Mouse (Mus musculus): ENCODE results near the gene Clhc1. TPM values are rescaled to one million over a fixed set of nuclear protein-coding genes. Genes with fewer than 3 reads are reported as not detected.

Clhc1 gene
- polyA plus RNA-seq, 1 experiment, result 0.22 TPM

DNA sequence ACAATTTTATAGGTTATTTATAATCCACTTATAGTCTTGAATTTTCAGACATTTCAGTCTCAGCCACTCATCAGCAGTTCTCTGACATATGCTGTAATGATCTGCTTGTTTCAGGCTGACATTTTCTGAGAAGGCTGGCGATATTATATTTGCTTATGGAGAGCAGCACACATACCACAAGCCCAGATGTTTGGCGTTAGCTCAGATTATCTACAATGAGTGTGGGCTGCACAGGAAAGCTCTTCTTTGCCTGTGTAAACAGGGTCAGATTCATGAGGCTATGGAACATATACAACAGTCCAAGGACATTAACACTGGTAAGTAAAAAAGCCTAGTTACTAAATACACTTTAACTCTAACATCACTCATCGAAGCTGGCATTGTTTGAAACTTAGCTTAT, 23.8 kb downstream of the Clhc1 start:
- Histone ChIP-seq H3K27me3 (replicated peaks; ENCODE audit: control insufficient read depth, insufficient read depth, low read length) (no peaks in the 10 kb centered on the region), H3K27ac (ENCODE audit: insufficient read depth, low read depth, low read length) (no peak overlapping the region), H3K4me3 (ENCODE audit: insufficient read depth, low read depth, low read length) (no peak overlapping the region), H3K36me3 (ENCODE audit: control insufficient read depth, insufficient read depth, low read length) (no peaks in the 10 kb centered on the region), H3K4me1 (ENCODE audit: control insufficient read depth, insufficient read depth, low read length) (no peaks in the 10 kb centered on the region)
- DNase-seq, result no peak
- TF ChIP-seq POLR2A (IDR thresholded peaks at IDR 0.05; ENCODE audit: low read depth, low read length), result no peak
- TF ChIP-seq CTCF (conservative IDR thresholded peaks at IDR 0.05; ENCODE audit: insufficient read depth, insufficient read length, low read depth, low read length), result no peak
- 68% methylated on average over 3 of the region's 3 CpGs for WGBS

DNA sequence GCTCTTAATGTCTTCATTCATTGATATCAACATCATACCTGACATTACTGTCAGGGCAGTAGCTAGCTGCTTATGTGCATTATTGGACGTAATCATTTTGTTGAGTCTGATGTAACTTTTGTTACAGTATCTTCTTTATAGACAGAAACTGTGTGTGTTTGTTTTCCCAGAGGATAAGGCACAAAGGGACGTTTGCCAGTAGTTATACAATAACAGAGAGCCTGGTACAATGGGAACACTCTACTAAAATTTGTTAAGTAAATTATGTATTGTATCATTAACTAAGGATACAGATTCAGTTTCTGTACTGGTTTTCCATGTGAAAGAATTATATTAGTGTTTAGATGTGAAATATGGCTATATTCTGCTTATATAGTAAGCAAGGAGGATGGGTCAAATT, 24.9 kb downstream of the Clhc1 start:
- TF ChIP-seq CTCF (conservative IDR thresholded peaks at IDR 0.05; ENCODE audit: insufficient read depth, insufficient read length, low read depth, low read length) (no peak), POLR2A (IDR thresholded peaks at IDR 0.05; ENCODE audit: low read depth, low read length) (no peak)
- peak; percentile 52 for DNase-seq
- 58% methylated on average over 2 of the region's 2 CpGs for WGBS
- no peak overlapping the region for H3K4me3 ChIP-seq (ENCODE audit: insufficient read depth, low read depth, low read length)
- no peaks in the 10 kb centered on the region for H3K4me1 ChIP-seq (ENCODE audit: control insufficient read depth, insufficient read depth, low read length)
- H3K27ac ChIP-seq (ENCODE audit: insufficient read depth, low read depth, low read length), result no peak overlapping the region
- H3K27me3 ChIP-seq (replicated peaks; ENCODE audit: control insufficient read depth, insufficient read depth, low read length), result no peaks in the 10 kb centered on the region
- no peaks in the 10 kb centered on the region for H3K36me3 ChIP-seq (ENCODE audit: control insufficient read depth, insufficient read depth, low read length)

DNA sequence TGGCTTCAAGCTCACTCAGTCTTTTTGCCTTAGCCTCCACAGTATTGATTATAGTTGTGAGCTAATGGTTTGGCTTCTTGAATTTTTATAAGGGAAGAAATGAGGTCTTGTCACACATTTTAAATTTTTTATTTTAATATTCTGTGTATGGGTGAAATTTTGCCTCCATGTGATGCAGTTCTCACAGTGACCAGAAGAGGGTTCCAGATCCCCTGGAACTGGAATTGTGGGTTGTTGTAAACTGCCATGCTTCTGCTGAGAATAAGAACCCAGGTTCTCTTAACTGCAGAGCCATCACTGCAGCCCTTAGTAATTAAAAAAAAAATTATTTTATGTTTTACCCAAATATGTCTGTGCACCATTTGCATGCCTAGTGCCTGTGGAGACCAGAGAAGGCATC, 31.9 kb downstream of the Clhc1 start:
- TF ChIP-seq CTCF (conservative IDR thresholded peaks at IDR 0.05; ENCODE audit: insufficient read depth, insufficient read length, low read depth, low read length), result peak; percentile 41; the same call in 1 of the 2 replicates
- no peak for TF ChIP-seq POLR2A (IDR thresholded peaks at IDR 0.05; ENCODE audit: low read depth, low read length)
- no peak overlapping the region for H3K4me3 ChIP-seq (ENCODE audit: insufficient read depth, low read depth, low read length)
- peak; percentile 7 for DNase-seq

DNA sequence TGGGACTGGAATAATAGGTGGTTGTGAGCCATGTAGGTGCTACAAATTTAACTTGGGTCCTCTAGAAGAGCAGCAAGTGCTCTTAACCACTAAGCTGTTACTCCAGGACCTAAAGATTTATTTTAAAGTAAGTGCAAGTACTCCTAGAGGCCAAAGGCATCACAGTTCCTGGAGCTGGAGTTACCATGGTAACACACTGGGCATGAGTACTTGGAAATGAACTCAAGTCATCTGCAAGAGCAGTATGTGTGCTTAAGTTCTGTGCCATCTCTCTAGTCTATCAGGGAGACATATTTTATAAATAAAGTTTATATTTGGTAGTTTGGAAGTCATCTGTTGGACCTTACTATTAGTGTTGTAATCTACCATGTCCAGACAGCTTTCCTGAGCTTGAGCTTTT, 47.5 kb downstream of the Clhc1 start:
- DNase-seq, result no peak
- no peaks in the 10 kb centered on the region for H3K27me3 ChIP-seq (replicated peaks; ENCODE audit: control insufficient read depth, insufficient read depth, low read length)
- no peak for TF ChIP-seq POLR2A (IDR thresholded peaks at IDR 0.05; ENCODE audit: low read depth, low read length)
- TF ChIP-seq CTCF (conservative IDR thresholded peaks at IDR 0.05; ENCODE audit: insufficient read depth, insufficient read length, low read depth, low read length), result no peak
- H3K4me3 ChIP-seq (ENCODE audit: insufficient read depth, low read depth, low read length), result no peak overlapping the region
- no peak overlapping the region for H3K27ac ChIP-seq (ENCODE audit: insufficient read depth, low read depth, low read length)
- H3K36me3 ChIP-seq (ENCODE audit: control insufficient read depth, insufficient read depth, low read length), result no peaks in the 10 kb centered on the region
- no peaks in the 10 kb centered on the region for H3K4me1 ChIP-seq (ENCODE audit: control insufficient read depth, insufficient read depth, low read length)

More for the DNA sequence above, 31.9 kb downstream of the Clhc1 start:
- no peaks in the 10 kb centered on the region for H3K27me3 ChIP-seq (replicated peaks; ENCODE audit: control insufficient read depth, insufficient read depth, low read length)
- no peaks in the 10 kb centered on the region for H3K36me3 ChIP-seq (ENCODE audit: control insufficient read depth, insufficient read depth, low read length)
- no peaks in the 10 kb centered on the region for H3K4me1 ChIP-seq (ENCODE audit: control insufficient read depth, insufficient read depth, low read length)
- H3K27ac ChIP-seq (ENCODE audit: insufficient read depth, low read depth, low read length), result no peak overlapping the region

DNA sequence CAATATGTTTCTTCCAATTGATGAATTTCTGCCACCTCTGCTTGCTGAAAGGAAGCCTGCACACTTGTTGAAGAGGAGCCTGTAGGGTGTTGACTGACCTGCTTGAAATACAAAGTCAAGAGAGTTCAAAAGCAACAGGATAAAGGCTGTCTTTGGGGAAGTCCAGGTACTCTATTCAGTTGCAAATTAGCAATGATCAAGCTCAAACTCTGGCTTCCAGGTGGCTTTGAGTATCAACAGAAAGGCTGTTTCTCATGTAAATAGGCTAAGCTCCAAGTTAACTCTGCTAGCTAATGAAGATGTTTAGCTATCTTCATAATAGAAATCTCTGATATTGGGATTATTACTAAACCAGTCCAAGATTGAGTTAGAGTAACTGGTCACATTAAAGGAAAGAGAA, 49.4 kb downstream of the Clhc1 start:
- no peaks in the 10 kb centered on the region for H3K27me3 ChIP-seq (replicated peaks; ENCODE audit: control insufficient read depth, insufficient read depth, low read length)
- TF ChIP-seq POLR2A (IDR thresholded peaks at IDR 0.05; ENCODE audit: low read depth, low read length) (no peak), CTCF (conservative IDR thresholded peaks at IDR 0.05; ENCODE audit: insufficient read depth, insufficient read length, low read depth, low read length) (no peak)
- H3K4me3 ChIP-seq (ENCODE audit: insufficient read depth, low read depth, low read length), result no peak overlapping the region
- H3K27ac ChIP-seq (ENCODE audit: insufficient read depth, low read depth, low read length), result no peak overlapping the region
- no peaks in the 10 kb centered on the region for H3K4me1 ChIP-seq (ENCODE audit: control insufficient read depth, insufficient read depth, low read length)
- H3K36me3 ChIP-seq (ENCODE audit: control insufficient read depth, insufficient read depth, low read length), result no peaks in the 10 kb centered on the region
- no peak for DNase-seq

DNA sequence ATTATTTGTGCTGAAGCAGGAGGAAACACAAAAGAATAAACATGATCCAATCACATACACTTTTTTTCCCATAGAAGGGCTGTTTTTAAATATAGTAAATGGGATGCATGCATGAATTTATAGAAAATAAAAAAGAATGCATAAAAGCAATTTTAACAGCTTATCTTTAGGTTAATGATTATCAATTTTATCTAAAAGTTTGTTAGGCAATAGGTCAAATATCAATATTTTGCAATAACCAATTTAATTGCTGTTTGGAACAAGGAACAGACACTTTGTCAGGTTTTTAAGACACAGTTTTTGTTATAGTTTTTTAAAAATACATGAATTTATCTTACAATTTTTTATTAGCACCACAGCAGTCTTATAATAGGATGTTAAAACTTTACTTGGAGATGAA, 51.2 kb downstream of the Clhc1 start:
- H3K4me1 ChIP-seq (ENCODE audit: control insufficient read depth, insufficient read depth, low read length), result no peaks in the 10 kb centered on the region
- no peak for TF ChIP-seq CTCF (conservative IDR thresholded peaks at IDR 0.05; ENCODE audit: insufficient read depth, insufficient read length, low read depth, low read length)
- TF ChIP-seq POLR2A (IDR thresholded peaks at IDR 0.05; ENCODE audit: low read depth, low read length), result no peak
- no peak overlapping the region for H3K4me3 ChIP-seq (ENCODE audit: insufficient read depth, low read depth, low read length)
- H3K36me3 ChIP-seq (ENCODE audit: control insufficient read depth, insufficient read depth, low read length), result no peaks in the 10 kb centered on the region
- H3K27ac ChIP-seq (ENCODE audit: insufficient read depth, low read depth, low read length), result no peak overlapping the region
- DNase-seq, result no peak
- no peaks in the 10 kb centered on the region for H3K27me3 ChIP-seq (replicated peaks; ENCODE audit: control insufficient read depth, insufficient read depth, low read length)

DNA sequence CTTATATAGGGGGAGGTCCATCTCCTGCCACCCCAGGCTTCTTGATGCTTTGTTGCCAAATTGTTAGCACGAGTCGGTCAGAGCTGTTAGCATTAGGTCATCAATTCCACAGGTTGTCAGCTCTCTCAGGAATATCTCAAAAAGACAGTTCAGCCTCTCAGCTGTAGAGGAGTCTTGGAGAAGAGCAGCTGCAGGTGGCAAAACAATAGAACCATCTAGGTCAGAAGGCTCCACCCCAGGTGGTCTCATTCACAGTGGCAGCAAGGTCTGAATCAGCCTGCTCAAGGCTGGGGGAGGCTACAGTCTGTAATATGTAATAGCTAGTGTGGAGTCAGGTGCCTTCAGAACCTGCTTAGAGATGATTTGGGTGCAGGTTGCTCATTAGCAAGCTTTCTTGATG, 55.8 kb downstream of the Clhc1 start:
- Histone ChIP-seq H3K27ac (ENCODE audit: insufficient read depth, low read depth, low read length) (no peak overlapping the region), H3K27me3 (replicated peaks; ENCODE audit: control insufficient read depth, insufficient read depth, low read length) (no peaks in the 10 kb centered on the region), H3K4me3 (ENCODE audit: insufficient read depth, low read depth, low read length) (no peak overlapping the region), H3K4me1 (ENCODE audit: control insufficient read depth, insufficient read depth, low read length) (no peaks in the 10 kb centered on the region), H3K36me3 (ENCODE audit: control insufficient read depth, insufficient read depth, low read length) (no peaks in the 10 kb centered on the region)
- 32% methylated on average over 2 of the region's 2 CpGs for WGBS
- DNase-seq, result no peak
- TF ChIP-seq CTCF (conservative IDR thresholded peaks at IDR 0.05; ENCODE audit: insufficient read depth, insufficient read length, low read depth, low read length), result no peak
- no peak for TF ChIP-seq POLR2A (IDR thresholded peaks at IDR 0.05; ENCODE audit: low read depth, low read length)

DNA sequence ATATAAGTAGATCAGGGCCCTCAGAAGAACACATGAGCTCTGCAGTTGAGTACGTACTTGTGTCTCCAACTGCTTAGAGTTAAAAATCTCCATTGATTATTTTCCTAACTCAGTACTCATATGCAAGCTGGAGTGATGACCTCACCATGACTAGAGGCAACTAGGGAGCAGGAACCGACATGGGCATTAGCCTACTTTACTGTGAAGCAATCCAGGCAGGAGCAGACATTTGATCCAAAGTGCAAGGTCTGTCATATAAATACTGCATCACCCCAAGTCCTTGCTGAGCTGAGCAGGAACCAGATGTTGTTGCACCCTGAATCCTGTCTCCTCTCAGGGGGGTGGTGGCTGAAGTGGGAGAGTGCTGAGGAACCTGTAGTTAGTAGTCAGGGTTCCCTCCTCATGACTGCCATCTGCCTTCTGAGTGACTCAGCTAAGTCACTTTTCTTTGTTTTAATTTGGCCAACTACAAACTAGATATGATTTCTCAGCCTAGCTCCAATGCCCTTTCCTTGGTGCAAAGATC, 59.8 kb downstream of the Clhc1 start:
- Histone ChIP-seq H3K27me3 (replicated peaks; ENCODE audit: control insufficient read depth, insufficient read depth, low read length) (no peaks in the 10 kb centered on the region), H3K4me3 (ENCODE audit: insufficient read depth, low read depth, low read length) (no peak overlapping the region), H3K36me3 (ENCODE audit: control insufficient read depth, insufficient read depth, low read length) (no peaks in the 10 kb centered on the region), H3K4me1 (ENCODE audit: control insufficient read depth, insufficient read depth, low read length) (peaks cover 6% of the 10 kb centered on the region; the same call in 1 of the 2 replicates), H3K27ac (ENCODE audit: insufficient read depth, low read depth, low read length) (no peak overlapping the region)
- TF ChIP-seq CTCF (conservative IDR thresholded peaks at IDR 0.05; ENCODE audit: insufficient read depth, insufficient read length, low read depth, low read length) (no peak), POLR2A (IDR thresholded peaks at IDR 0.05; ENCODE audit: low read depth, low read length) (no peak)
- no peak for DNase-seq
- WGBS, result 67% methylated on average over 2 of the region's 2 CpGs
